Mouse (Mus musculus): Measurements from ENCODE around the gene Plin5.
A peak's percentile ranks its signal among the peaks of the same experiment; 100 is the strongest.
"Not testable (repeated sequence)": the region's sequence is repeated elsewhere in the genome, so short reads cannot be mapped to it uniquely, and the experiment has no call there.

The Plin5 gene

DNA sequence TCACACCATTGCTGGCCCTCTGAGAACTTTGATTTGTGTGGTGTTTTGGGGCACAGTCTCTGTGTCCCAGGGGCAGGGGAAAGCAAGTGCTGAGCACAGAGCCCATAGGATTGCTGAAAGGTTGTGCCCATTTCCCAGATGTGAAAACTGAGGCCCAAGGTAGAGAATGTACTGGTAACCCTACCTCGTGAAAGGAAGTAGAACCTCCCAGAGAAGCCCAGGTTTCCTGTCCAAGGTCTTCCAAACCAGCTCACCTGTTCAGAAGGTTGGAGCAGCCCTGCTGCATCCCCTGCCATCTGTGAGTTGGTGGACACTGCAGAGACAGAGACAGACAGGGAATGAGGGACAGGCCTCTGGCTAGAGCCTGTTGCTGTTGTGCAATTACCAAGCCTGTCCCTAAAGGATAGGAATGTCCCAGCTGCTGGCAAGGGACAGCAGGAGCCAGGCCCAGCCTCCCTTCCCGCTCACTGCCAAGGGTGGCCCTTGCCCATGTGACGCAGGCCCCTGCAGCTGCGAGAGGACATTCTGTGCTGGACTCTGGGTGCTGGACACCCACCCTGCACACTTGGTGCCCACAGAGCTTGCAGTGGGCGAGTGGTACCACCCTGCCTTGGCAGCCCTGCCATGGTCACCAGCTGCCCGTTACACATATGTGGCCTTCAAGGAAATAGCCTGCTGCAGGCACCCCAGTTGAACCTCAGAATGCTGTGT lies 8.9 kb downstream of the Plin5 start:
- peak; percentile 58 for ATAC-seq (ENCODE audit: low TSS enrichment)

GRCm38 (mm10) chr17:56107736-56108135 lies 9.7 kb downstream of the Plin5 start:
- no peak for ATAC-seq (ENCODE audit: low TSS enrichment)

GRCm38 (mm10) chr17:56106981-56107380 lies 10.4 kb downstream of the Plin5 start:
- ATAC-seq (ENCODE audit: low TSS enrichment): no peak

- not testable (repeated sequence) for ATAC-seq (ENCODE audit: low TSS enrichment)
Observed at GRCm38 (mm10) chr17:56106436-56106835, 11.0 kb downstream of the Plin5 start.

GRCm38 (mm10) chr17:56104821-56105220 lies 12.6 kb downstream of the Plin5 start:
- ATAC-seq (ENCODE audit: low TSS enrichment): not testable (repeated sequence)

- no peak for ATAC-seq (ENCODE audit: low TSS enrichment)
Observed at GRCm38 (mm10) chr17:56103465-56104285, 13.7 kb downstream of the Plin5 start.

GRCm38 (mm10) chr17:56102927-56103326 lies 14.5 kb downstream of the Plin5 start:
- no peak for ATAC-seq (ENCODE audit: low TSS enrichment)

- no peak for ATAC-seq (ENCODE audit: low TSS enrichment)
Observed at GRCm38 (mm10) chr17:56102158-56102557, 15.2 kb downstream of the Plin5 start.

GRCm38 (mm10) chr17:56100811-56101210 lies 16.6 kb downstream of the Plin5 start:
- no peak for ATAC-seq (ENCODE audit: low TSS enrichment)

DNA sequence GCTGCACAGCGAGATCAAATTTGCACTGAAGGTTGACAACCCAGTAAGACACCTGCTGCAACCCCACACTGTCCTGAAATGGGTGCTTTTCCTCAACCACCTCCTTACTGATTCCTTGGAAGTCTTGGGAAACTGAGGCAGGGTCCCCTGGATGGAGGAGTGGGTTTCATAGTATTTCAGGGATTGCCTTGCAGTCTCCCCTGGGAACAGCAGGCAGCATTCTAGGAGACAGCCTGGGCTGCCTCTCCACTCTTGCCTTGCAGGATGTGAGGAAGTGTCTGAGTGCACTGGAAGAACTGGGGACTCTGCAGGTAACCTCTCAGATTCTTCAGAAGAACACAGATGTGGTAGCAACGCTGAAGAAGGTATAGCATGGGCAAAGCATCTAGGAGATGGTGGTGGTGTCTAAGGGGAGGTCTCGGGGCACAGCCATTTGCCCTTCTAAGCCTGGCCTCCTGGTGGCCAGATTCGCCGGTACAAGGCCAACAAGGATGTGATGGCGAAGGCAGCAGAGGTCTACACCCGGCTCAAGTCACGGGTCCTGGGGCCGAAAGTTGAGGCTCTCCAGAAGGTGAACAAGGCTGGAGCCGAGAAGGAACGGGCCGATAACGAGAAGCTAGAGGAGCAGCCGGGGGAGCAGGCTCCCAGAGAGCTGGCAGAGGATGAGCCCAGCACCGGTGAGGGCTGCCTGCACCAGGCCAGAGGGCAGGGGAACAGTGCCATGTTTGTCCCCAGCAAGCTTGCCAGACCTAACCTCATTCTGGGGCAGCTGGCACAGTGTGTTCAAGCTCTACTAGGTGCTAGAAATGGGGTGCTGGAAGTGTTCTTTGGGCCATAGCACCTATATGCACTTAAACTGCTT lies 18.5 kb downstream of the Plin5 start:
- no peak for ATAC-seq (ENCODE audit: low TSS enrichment)

DNA sequence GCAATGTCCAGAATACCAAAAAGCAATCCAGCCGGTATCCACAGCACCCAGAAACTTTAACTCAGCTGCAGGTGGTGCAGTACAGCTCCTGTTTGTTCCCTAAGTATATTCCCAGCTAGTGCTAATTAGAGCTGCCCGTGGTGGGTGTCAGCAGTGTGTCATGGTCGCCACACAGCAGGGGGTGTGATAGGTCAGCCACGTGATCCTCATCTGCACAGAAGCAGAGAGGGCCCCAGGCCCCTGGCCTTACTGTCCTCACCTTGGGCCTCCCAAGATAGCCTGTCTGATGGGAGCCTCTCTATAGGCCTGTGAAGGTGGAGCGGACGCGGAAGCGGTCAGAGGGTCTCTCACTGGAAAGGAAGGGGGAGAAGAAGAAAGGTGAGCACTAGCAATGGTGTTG lies 19.2 kb downstream of the Plin5 start:
- no peak for ATAC-seq (ENCODE audit: low TSS enrichment)

- ATAC-seq (ENCODE audit: low TSS enrichment): no peak
Observed at GRCm38 (mm10) chr17:56096883-56097282, 20.5 kb downstream of the Plin5 start.

- no peak for ATAC-seq (ENCODE audit: low TSS enrichment)
Observed at GRCm38 (mm10) chr17:56092794-56093193, 24.6 kb downstream of the Plin5 start.

DNA sequence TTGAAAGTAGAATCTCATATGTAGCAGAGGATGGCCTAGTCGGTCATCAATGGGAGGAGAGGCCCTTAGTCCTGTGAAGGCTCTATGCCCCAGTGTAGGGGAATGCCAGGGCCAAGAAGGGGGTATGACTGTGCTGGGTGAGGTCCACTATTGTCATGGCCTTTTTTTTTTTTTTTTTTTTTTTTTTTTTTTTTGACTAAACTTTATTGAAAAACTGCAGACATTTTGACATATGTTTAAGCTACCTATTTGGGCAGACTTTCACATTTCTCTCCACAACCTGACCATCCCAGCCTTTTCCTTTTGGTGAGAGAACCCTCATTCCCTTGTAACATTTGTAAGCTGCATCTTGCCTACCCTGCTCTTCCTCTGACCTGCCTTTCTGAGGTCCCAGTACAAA lies 25.1 kb downstream of the Plin5 start:
- ATAC-seq (ENCODE audit: low TSS enrichment): no peak

DNA sequence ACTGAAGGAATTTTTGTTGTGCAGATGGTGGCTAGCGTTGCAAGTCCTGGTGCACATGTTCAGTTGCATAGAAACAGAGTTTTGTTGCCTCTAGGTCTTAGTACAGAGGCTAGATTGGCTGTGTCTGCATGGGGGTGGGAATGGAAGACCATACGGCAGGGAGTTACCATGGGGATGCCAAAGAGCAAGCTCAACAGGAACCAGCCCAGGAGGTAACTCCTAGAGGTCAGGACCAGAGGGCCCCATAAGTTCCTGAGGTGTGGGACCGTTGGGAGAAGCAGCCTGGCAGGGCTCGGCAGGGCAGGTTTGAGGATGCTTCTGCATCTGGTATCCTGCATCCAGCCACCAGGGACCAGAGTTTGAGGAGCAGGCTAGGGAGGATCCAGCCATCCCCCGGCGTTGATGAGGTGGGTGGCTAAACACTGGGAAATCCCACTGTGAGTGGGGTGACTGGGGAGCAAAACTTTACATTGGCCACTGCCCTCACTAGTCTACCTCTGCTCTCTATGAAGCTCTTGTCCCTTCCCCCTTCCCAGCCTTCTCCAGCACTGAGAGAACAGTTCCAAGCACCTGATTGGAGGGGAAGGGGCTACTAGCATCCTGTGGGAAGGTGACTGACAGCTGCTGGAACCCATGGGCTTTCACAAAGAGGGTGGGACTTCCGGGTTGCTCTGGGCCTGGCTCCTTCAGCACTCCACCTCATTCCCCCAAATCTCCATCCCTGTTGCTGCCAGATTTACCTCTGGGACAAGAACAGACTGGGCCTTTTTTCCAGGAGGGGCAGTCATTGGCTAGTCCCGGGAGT lies 36.4 kb downstream of the Plin5 start:
- peak; percentile 25 for ATAC-seq (ENCODE audit: low TSS enrichment)

DNA sequence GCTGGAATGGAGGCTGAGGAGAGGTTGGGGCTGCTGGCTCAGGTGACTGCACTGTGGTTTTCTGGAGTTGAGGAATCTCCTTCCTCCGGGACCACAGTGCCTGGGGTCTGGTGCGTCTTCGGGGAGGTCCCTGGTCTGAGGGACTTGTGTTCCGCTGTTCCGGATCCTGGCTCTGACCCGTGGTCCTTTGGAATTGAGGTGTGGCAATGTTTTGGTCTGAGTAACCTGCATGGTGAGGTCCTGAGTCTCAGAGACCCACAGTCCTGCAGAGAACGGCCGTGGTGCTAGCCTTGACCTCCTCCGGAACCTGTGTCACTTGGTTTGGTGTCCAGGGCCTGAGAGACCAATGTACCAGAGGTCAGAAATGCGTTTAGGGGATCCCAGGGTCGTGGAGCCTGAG lies 37.5 kb downstream of the Plin5 start:
- no peak for ATAC-seq (ENCODE audit: low TSS enrichment)

- ATAC-seq (ENCODE audit: low TSS enrichment): peak; percentile 78
Observed at GRCm38 (mm10) chr17:56078880-56079795, 38.3 kb downstream of the Plin5 start, which contains the start of gene Hdgfl2. Hdgfl2 (plus strand) TSS chr17:56079634.

DNA sequence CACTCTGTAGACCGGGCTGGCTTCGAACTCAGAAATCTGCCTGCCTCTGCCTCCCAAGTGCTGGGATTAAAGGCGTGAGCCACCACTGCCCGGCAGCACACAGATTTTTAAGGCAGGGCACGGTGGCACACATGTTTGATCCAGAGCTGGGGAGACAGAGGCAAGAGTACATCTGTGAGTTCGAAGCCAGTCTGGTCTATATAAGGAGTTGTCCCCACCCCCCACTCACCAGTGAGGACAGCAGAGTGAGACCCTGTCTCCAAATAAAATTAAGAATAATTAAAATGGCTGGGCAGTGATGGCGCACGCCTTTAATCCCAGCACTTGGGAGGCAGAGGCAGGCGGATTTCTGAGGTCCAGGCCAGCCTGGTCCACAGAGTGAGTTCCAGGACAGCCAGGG lies 39.0 kb downstream of the Plin5 start:
- ATAC-seq (ENCODE audit: low TSS enrichment): not testable (repeated sequence)

DNA sequence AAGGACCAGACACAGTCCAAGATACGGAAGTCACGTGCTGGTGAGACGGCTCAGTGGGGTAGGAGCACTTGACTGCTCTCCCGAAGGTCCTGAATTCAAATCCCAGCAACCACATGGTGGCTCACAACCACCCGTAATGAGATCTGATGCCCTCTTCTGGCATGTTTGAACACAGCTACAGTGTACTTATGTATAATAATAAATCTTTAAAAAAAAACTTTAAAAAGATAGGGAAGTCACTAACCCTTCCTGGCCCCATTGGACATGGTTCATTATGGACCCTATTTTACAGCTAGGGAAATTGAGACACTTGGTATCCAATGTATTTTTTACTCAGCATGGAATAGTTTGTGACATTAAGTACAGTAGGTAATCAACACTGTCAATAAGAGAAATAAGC lies 39.9 kb downstream of the Plin5 start:
- ATAC-seq (ENCODE audit: low TSS enrichment): no peak

DNA sequence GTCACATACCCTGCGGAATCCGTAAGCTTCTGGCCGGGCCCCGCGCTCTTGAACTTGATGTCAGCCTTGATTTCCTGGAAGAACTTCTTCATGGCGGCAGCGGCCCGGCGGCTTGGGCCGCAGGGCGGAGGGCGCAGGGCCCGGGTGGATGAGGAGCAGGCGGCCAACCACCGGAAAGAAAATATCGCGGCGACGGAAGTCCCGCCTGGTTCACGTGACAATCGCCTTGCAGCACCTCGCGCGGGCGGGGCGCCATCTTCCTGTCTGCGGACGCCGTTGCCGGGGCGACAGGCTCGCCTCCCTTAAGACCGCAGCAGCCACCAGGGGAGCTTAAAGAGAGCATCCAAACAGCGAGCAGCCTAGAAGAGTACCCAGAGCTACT lies 42.6 kb downstream of the Plin5 start, which contains the start of gene Ubxn6:
Gene Ubxn6 (minus strand): TSS at position 202 of the 382 bp plus-strand sequence.
- peak; percentile 60 for ATAC-seq (ENCODE audit: low TSS enrichment)
